Mouse (Mus musculus): ENCODE measurements at regions not wholly inside any gene's neighbourhood (a gene's known extent, or its start where the extent isn't known, plus 50 kb on each side); places are given as distances from the start of the nearest gene placed in this dataset.

DNA sequence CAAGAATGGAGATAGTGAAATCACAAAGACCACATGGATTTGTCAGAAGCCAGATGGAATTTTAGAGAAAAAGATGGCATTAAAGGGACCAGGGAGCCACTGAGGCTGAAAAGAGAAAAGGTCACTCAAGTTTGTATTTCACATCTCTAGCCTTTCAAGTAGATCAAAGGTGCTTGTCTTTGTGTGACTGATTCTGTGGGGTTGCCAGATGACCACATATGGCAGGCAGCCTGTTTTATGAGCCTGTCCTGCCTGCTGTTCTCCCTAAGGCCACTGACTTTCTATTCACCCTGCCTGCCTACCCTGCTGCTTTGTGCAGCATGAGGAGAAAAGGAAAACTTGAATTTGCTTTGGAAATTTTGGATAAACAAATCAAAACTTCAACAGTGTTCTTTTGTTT, 592.0 kb downstream of the Gm11232 start:
- no peak for ATAC-seq
- H3K36me3 ChIP-seq (ENCODE audit: poor library complexity, severe bottlenecking): no peaks in the 10 kb centered on the region

DNA sequence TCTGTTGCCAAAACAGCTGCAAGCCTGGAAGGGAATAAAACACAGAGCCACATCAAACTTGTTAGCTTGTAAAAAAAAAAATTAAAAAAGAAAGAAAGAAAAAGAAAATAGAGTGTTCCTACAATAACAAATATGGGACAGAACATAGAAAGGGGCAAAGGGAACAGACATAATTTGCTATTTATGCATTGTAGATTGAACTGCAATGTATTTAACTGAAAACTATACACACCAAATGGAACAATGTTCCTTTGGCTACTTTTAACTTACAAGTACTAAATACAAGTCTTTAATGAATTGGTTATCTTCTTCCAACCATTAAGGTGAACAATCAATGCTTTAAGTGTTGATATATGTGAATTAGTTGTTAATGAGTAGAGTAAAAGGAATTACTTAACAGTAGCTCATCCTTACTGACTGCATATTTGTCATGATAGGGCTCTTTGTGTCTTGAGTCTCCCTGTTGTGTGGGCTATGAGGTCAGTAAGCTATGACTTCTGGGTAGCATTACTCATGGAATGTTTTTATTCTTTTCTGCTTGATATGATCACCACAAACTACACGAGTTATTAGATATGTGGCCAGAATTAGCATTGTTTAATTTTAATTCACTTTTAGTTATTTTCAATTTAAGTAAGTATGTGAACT, 597.0 kb upstream of the Megf9 start:
- H3K4me2 ChIP-seq: no peak overlapping the region
- no peaks in the 10 kb centered on the region for H3K27me3 ChIP-seq
- no peaks in the 10 kb centered on the region for H3K9me3 ChIP-seq (replicated peaks)
- H3K9ac ChIP-seq: no peak overlapping the region
- no peak overlapping the region for H3K27ac ChIP-seq
- no peak for ATAC-seq
- WGBS: 76% methylated on average over 1 of the region's 1 CpGs
- H3K4me3 ChIP-seq: no peak overlapping the region
- no peaks in the 10 kb centered on the region for H3K36me3 ChIP-seq (ENCODE audit: poor library complexity, severe bottlenecking)
- H3K4me1 ChIP-seq: 0 out of 2 replicates have a peak, but pooled peaks cover 7% of the 10 kb centered on the region

More for the DNA sequence above, 592.0 kb downstream of the Gm11232 start:
- H3K4me2 ChIP-seq: no peak overlapping the region
- H3K4me1 ChIP-seq: no peaks in the 10 kb centered on the region
- no peak overlapping the region for H3K9ac ChIP-seq
- H3K27me3 ChIP-seq: no peaks in the 10 kb centered on the region
- H3K27ac ChIP-seq: no peak overlapping the region
- H3K4me3 ChIP-seq: no peak overlapping the region
- H3K9me3 ChIP-seq (replicated peaks): no peaks in the 10 kb centered on the region

DNA sequence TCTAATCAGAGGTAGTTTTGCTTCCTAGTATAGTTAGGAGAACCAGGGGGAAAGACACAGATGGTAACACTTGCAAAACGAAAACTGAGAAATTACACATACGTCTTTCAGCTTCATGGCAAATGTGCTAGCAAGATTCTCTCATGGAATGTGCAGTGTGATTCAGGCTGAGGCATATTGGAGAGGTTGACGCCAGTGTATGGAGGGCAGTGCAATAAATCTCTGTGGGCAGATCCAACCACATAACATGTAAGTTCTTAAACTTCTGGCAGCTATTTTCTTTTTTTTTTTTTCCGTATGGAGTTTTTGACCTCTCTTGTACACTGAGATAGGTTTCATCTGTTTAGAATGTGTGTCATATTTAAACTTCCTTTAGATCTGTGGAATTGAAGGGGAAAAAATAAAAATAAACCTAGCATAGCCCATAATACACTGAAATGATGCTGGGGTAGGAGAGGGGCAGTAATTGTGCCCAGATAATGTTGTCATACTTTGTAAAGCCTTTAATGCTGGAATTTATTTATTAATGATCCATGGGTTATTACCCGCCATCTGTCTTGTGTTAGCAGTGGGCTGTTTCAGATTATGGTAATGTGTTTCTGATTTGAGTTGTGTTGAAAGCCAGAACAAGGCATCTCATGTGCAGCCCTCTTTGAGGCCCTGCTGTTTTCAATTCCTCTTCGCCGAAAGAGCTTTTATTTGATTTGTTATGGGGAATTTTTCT, 596.3 kb upstream of the Megf9 start:
- H3K4me2 ChIP-seq: no peak overlapping the region
- 0 out of 2 replicates have a peak, but pooled peaks cover 7% of the 10 kb centered on the region for H3K4me1 ChIP-seq
- no peaks in the 10 kb centered on the region for H3K27me3 ChIP-seq
- H3K9me3 ChIP-seq (replicated peaks): no peaks in the 10 kb centered on the region
- 51% methylated on average over 7 of the region's 7 CpGs for WGBS
- peak; percentile 84 for ATAC-seq
- H3K9ac ChIP-seq: no peak overlapping the region
- H3K27ac ChIP-seq: no peak overlapping the region
- H3K4me3 ChIP-seq: no peak overlapping the region
- no peaks in the 10 kb centered on the region for H3K36me3 ChIP-seq (ENCODE audit: poor library complexity, severe bottlenecking)

DNA sequence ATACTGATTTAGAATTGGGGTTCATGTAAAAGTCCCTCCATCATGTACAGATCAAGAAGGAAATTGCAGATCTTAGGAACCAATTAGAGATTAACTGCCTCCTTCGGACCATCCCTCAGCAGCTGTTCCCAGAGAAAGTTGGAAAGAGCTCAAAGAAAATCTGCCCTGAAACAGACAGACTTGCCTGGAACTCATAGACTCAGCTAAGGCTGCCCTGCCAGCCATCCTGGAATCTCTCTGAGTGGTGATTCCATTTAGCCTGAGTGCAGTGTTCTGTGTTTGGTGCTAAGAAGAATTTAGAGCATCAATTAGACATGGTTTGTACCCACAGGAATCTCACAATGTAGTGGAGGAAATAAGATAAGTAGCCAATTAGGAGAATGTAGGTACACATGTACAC, 594.5 kb upstream of the Megf9 start:
- no peaks in the 10 kb centered on the region for H3K27me3 ChIP-seq
- H3K36me3 ChIP-seq (ENCODE audit: poor library complexity, severe bottlenecking): no peaks in the 10 kb centered on the region
- H3K9ac ChIP-seq: no peak overlapping the region
- no peak overlapping the region for H3K4me2 ChIP-seq
- no peaks in the 10 kb centered on the region for H3K9me3 ChIP-seq (replicated peaks)
- H3K4me3 ChIP-seq: no peak overlapping the region
- ATAC-seq: peak; percentile 59
- 0 out of 2 replicates have a peak, but pooled peaks cover 7% of the 10 kb centered on the region for H3K4me1 ChIP-seq
- H3K27ac ChIP-seq: no peak overlapping the region
- WGBS: 60% methylated on average over 1 of the region's 1 CpGs

All from forebrain, embryonic 13.5 days (tissue).